Mouse (Mus musculus) gastrocnemius, adult 2 months (tissue): Measurements from ENCODE around the gene Nav3. TPM values are rescaled to one million over a fixed set of nuclear protein-coding genes. Genes with fewer than 3 reads are reported as not detected.

ENCODE experiments used
- DNase-seq: peaks from one replicate; pipeline ENCODE4 v3.0.0; 2022
- H3K27ac ChIP-seq: fragments of 200-600 bp; 2 replicates; pipeline ENCODE4 v1.8.1; 2022; ENCODE audit warnings: mild to moderate bottlenecking
- H3K4me3 ChIP-seq: fragments of 200-600 bp; 2 replicates; pipeline ENCODE4 v1.8.1; 2022; ENCODE audit warnings: mild to moderate bottlenecking, moderate library complexity
- CTCF ChIP-seq: fragments of 200-600 bp; IDR thresholded peaks from 2 replicates; pipeline ENCODE4 v1.8.1; 2022; ENCODE audit warnings: antibody characterized with exemption, mild to moderate bottlenecking, moderate library complexity
- intact Hi-C: fragments of 180-260 bp; cut with DNase I; formaldehyde crosslinking; loops from one replicate; pipeline ENCODE4 v1.15.1; 2025
- total RNA-seq, 2 experiments: library from RNA; stranded (reverse); gene quantifications; 2 replicates each; pipeline ENCODE4 v1.2.3; 2021

The Nav3 gene
- total RNA-seq, 2 experiments from 2014 or later = 1.5 to 2.1 TPM

GRCm38 (mm10) chr10:110154873-110155237, 301.1 kb downstream of the Nav3 start:
- TF ChIP-seq CTCF = no peak
- intact Hi-C loops = no loop called here
- DNase-seq = no peak
- Histone ChIP-seq H3K27ac (no peak overlapping the region), H3K4me3 (no peak overlapping the region)

- intact Hi-C loops = no loop called here
Observed at GRCm38 (mm10) chr10:110154001-110154872, 301.8 kb downstream of the Nav3 start.

GRCm38 (mm10) chr10:110120572-110120971, 335.4 kb downstream of the Nav3 start:
- Histone ChIP-seq H3K27ac (no peak overlapping the region), H3K4me3 (no peak overlapping the region)
- intact Hi-C loops = no loop called here
- no peak for DNase-seq
- peak; percentile 6; the same call in 1 of the 2 replicates for TF ChIP-seq CTCF

More at GRCm38 (mm10) chr10:110154001-110154872, 301.8 kb downstream of the Nav3 start:
- no peak for TF ChIP-seq CTCF
- Histone ChIP-seq H3K27ac (no peak overlapping the region), H3K4me3 (no peak overlapping the region)
- DNase-seq = no peak

- no peak for TF ChIP-seq CTCF
- Histone ChIP-seq H3K4me3 (no peak overlapping the region), H3K27ac (no peak overlapping the region)
- intact Hi-C loops = no loop called here
- no peak for DNase-seq
Observed at GRCm38 (mm10) chr10:110117341-110117740, 338.7 kb downstream of the Nav3 start.

GRCm38 (mm10) chr10:110112669-110113458, 343.1 kb downstream of the Nav3 start:
- H3K27ac ChIP-seq = no peak overlapping the region
- H3K4me3 ChIP-seq = no peak overlapping the region
- no peak for DNase-seq
- TF ChIP-seq CTCF = no peak
- intact Hi-C loops = no loop called here

- DNase-seq = no peak
- no peak overlapping the region for H3K4me3 ChIP-seq
- H3K27ac ChIP-seq = no peak overlapping the region
- intact Hi-C loops = no loop called here
- TF ChIP-seq CTCF = no peak
Observed at GRCm38 (mm10) chr10:110103255-110103654, 352.7 kb downstream of the Nav3 start.

- intact Hi-C loops = no loop called here
Observed at GRCm38 (mm10) chr10:110102231-110102630, 353.8 kb downstream of the Nav3 start.

GRCm38 (mm10) chr10:110094433-110094832, 361.6 kb downstream of the Nav3 start:
- H3K27ac ChIP-seq = no peak overlapping the region
- DNase-seq = no peak
- TF ChIP-seq CTCF = no peak
- intact Hi-C loops = no loop called here
- H3K4me3 ChIP-seq = no peak overlapping the region

More at GRCm38 (mm10) chr10:110102231-110102630, 353.8 kb downstream of the Nav3 start:
- peak; percentile 40 for DNase-seq
- no peak for TF ChIP-seq CTCF
- no peak overlapping the region for H3K4me3 ChIP-seq
- no peak overlapping the region for H3K27ac ChIP-seq

GRCm38 (mm10) chr10:110088444-110089061, 367.5 kb downstream of the Nav3 start:
- TF ChIP-seq CTCF = no peak
- intact Hi-C loops = no loop called here
- H3K4me3 ChIP-seq = no peak overlapping the region
- H3K27ac ChIP-seq = no peak overlapping the region
- no peak for DNase-seq

- DNase-seq = no peak
- H3K4me3 ChIP-seq = no peak overlapping the region
- intact Hi-C loops = loop anchor here (1.0 kb wide), 1 partner anchor 166 kb away; no protein-coding TSS in a partner anchor
- no peak for TF ChIP-seq CTCF
- no peak overlapping the region for H3K27ac ChIP-seq
Observed at GRCm38 (mm10) chr10:110085903-110086302, 370.1 kb downstream of the Nav3 start.

- DNase-seq = peak; percentile 63
- intact Hi-C loops = loop anchor here (1.0 kb wide), 1 partner anchor 165 kb away; no protein-coding TSS in a partner anchor
Observed at GRCm38 (mm10) chr10:110085156-110085555, 370.8 kb downstream of the Nav3 start.

GRCm38 (mm10) chr10:110076575-110076974, 379.4 kb downstream of the Nav3 start:
- intact Hi-C loops = no loop called here
- DNase-seq = no peak
- no peak overlapping the region for H3K4me3 ChIP-seq
- peak overlapping the region; percentile 53 for H3K27ac ChIP-seq
- no peak for TF ChIP-seq CTCF

More at GRCm38 (mm10) chr10:110085156-110085555, 370.8 kb downstream of the Nav3 start:
- Histone ChIP-seq H3K4me3 (no peak overlapping the region), H3K27ac (no peak overlapping the region)
- TF ChIP-seq CTCF = peak; percentile 90
